Mouse (Mus musculus) kidney, adult 2 months (tissue): Measurements from ENCODE around the gene Sphk1.

Experiments
- CTCF ChIP-seq: fragments of 200-500 bp; conservative IDR thresholded peaks from 2 replicates; pipeline ENCODE4 v1.5.1; 2011; ENCODE audit warnings: low read depth, mild to moderate bottlenecking, control low read depth, low read length, moderate library complexity, mixed read lengths; ENCODE audit not compliant: insufficient read depth, insufficient read length
- POLR2A ChIP-seq: fragments of 200-500 bp; IDR thresholded peaks from one replicate; pipeline ENCODE4 v1.6.1; 2011; ENCODE audit warnings: low read depth, low read length, control low read depth

DNA sequence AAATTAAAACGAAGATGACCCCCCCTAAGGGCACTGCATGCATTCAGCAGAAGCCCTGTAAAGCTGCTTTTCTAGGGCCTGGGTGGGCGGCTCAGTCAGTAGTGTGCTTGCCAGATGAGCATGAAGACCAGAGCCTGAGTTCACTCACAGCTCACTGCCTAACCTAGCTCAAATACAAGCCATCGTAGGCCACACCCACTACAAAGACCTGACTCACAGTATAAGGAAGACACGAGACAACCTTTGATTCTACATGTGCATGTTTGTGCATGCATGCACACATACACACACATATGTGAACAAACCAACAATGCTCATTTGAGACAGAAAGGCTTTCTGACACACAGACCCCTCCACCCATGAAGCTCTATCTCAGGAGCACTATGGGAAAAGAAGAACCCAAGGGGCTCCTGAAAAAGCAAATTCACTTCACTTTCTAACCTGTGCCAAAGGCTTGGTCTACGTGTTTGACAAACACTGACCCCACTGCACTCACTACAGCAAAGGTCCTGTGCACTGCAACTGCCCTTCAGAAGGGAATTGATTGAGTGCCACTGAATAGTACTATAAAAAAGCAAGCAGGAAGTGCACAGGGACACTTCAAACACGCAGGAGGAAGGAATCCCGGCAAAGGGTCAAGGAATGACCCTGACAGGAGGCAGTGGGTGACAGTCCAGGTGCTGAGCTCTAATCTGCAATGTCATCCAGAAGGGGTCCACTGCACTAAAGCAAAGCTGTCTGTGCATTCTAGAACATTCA is 34.7 kb downstream of the Sphk1 start:
- TF ChIP-seq POLR2A (no peak), CTCF (no peak)
